Mouse (Mus musculus) liver, embryonic 16.5 days (tissue): ENCODE results near the gene 1700012A03Rik. TPM values are rescaled to one million over a fixed set of nuclear protein-coding genes. Genes with fewer than 3 reads are reported as not detected.

Source experiments
- ATAC-seq: fragments of 200-750 bp; cut with Nextera tagmentation; 2 replicates; pipeline ENCODE4 v1.8.0; 2017; ENCODE audit warnings: low read depth, mild to moderate bottlenecking, moderate number of reproducible peaks, moderate library complexity
- H3K27ac ChIP-seq: fragments of 300-500 bp; sonication (generic); 2 replicates; pipeline ENCODE4 v1.5.1; 2014; ENCODE audit warnings: mild to moderate bottlenecking, low read length
- H3K27me3 ChIP-seq: fragments of 300-500 bp; sonication (generic); 2 replicates; pipeline ENCODE4 v1.6.1; 2014; ENCODE audit warnings: low read depth, low read length, mixed read lengths; ENCODE audit not compliant: control insufficient read depth, insufficient read depth
- H3K36me3 ChIP-seq: fragments of 300-500 bp; sonication (generic); 2 replicates; pipeline ENCODE4 v1.6.1; 2014; ENCODE audit warnings: mild to moderate bottlenecking; ENCODE audit not compliant: control insufficient read depth, insufficient read depth
- H3K4me1 ChIP-seq: fragments of 300-500 bp; sonication (generic); 2 replicates; pipeline ENCODE4 v1.6.1; 2014; ENCODE audit warnings: low read depth, low read length, mixed read lengths; ENCODE audit not compliant: control insufficient read depth
- H3K4me2 ChIP-seq: fragments of 300-500 bp; sonication (generic); 2 replicates; pipeline ENCODE4 v1.6.1; 2014; ENCODE audit warnings: low read depth, low read length, mixed read lengths
- H3K4me3 ChIP-seq: fragments of 300-500 bp; sonication (generic); 2 replicates; pipeline ENCODE4 v1.5.1; 2014; ENCODE audit warnings: low read depth, mild to moderate bottlenecking, low read length
- H3K9ac ChIP-seq: fragments of 300-500 bp; sonication (generic); 2 replicates; pipeline ENCODE4 v1.6.1; 2014; ENCODE audit warnings: low read depth, low read length
- H3K9me3 ChIP-seq: fragments of 300-500 bp; sonication (generic); replicated peaks from 2 replicates; pipeline ENCODE4 v1.6.1; 2016; ENCODE audit warnings: low read length; ENCODE audit not compliant: control insufficient read depth
- WGBS: fragments of 180-500 bp; shearing (Covaris S2); extraction: QIAGEN DNeasy Blood & Tissue Kit; methylation state at CpG from one replicate; pipeline ENCODE4 v1.1.7; 2014; ENCODE audit not compliant: insufficient replicate concordance; 5-methylcytosine and 5-hydroxymethylcytosine counted together
- polyA plus RNA-seq: library from polyadenylated mRNA; unstranded; fragments of >200 nt; fragmentation: Nextera tagmentation; extraction: Ambion mirVana; gene quantifications from 2 replicates; pipeline ENCODE4 v1.2.1, GENCODE M21; 2015

Gene 1700012A03Rik
- polyA plus RNA-seq, 1 experiment from 2014 or later = not detected

DNA sequence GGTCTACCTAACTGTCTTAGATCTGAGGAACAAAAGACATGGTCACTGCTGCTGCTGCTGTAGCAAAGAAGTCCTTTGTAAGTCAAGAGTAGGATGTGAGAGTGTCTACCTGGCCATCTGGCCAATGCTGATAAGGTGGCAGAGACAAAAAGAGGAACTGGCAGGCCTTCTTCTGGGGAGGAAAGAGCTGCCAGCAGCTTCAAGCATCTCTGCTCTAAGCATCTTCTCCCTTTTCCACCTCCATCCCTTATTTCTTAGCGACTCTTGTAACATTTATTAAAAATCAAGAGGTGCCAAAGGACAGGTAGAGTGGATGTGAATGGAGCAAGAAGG, 27.5 kb upstream of the 1700012A03Rik start:
- H3K27ac ChIP-seq = no peak overlapping the region
- 50% methylated on average over 1 of the region's 1 CpGs for WGBS
- H3K4me2 ChIP-seq = no peak overlapping the region
- no peaks in the 10 kb centered on the region for H3K27me3 ChIP-seq
- H3K9me3 ChIP-seq = no peaks in the 10 kb centered on the region
- no peak overlapping the region for H3K4me3 ChIP-seq
- no peak for ATAC-seq
- H3K4me1 ChIP-seq = no peaks in the 10 kb centered on the region
- H3K36me3 ChIP-seq = no peaks in the 10 kb centered on the region
- H3K9ac ChIP-seq = no peak overlapping the region

DNA sequence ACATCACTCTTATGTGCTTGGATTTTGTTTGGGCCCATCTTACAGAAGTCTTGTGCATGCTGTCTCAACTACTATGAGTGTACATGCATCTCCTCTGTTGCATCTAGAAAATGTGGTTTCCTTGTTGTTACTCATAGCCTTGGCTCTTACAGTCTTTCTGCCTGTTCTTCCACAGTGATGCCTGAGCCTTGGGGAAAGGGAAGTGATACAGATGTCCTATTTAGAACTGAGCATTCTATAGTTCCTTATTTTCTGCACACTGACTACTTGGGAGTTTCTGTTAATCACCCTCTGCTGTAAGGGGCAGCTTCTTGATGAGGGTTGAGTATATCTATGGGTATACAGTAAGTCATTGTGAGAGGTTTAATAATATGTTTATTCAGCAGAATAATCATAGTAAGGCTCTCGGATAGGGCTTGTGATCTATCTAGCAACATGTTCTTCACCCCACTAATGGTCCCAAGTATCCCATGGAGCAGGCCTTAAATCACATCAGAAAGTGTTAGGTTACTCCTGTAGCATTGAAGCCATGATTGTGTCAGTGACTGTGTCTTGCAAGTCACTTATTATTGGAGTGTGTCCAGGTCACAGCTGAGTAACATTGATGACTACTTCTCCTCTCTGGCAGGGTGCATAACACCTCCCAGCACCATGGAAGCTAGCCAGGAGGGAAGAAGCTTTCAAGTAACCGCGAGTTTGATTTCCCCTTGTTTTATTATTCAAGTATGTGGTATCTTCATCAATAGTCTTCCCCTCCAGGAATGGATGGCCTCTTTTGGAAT, 21.6 kb upstream of the 1700012A03Rik start:
- no peak for ATAC-seq
- no peak overlapping the region for H3K27ac ChIP-seq
- no peak overlapping the region for H3K4me3 ChIP-seq
- no peaks in the 10 kb centered on the region for H3K4me1 ChIP-seq
- H3K9ac ChIP-seq = no peak overlapping the region
- no peaks in the 10 kb centered on the region for H3K36me3 ChIP-seq
- H3K27me3 ChIP-seq = no peaks in the 10 kb centered on the region
- H3K9me3 ChIP-seq = no peaks in the 10 kb centered on the region
- no peak overlapping the region for H3K4me2 ChIP-seq
- 55% methylated on average over 3 of the region's 3 CpGs for WGBS

DNA sequence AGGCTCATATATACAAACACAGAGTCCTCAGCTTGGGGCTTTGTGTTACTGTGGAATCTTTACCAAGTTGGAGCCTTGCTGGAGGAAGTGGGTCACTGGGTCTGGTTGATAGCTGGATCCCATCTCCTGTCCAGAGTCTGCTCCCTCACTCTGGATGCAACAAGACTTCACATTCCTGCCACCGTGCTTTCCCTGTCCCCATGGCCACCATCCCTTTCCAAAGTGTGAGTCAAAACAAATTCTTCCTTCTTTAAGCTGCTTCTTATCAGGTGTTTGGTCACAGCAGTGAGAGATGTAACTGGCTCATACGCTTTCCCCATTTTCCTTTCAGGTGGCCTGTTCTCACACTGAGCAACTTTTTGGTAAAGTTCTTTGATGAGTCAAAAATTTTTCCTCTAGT, 15.8 kb upstream of the 1700012A03Rik start:
- H3K9ac ChIP-seq = no peak overlapping the region
- no peaks in the 10 kb centered on the region for H3K36me3 ChIP-seq
- 54% methylated on average over 2 of the region's 2 CpGs for WGBS
- no peaks in the 10 kb centered on the region for H3K9me3 ChIP-seq
- H3K27ac ChIP-seq = no peak overlapping the region
- H3K27me3 ChIP-seq = no peaks in the 10 kb centered on the region
- H3K4me2 ChIP-seq = no peak overlapping the region
- no peak for ATAC-seq
- no peak overlapping the region for H3K4me3 ChIP-seq
- H3K4me1 ChIP-seq = no peaks in the 10 kb centered on the region

DNA sequence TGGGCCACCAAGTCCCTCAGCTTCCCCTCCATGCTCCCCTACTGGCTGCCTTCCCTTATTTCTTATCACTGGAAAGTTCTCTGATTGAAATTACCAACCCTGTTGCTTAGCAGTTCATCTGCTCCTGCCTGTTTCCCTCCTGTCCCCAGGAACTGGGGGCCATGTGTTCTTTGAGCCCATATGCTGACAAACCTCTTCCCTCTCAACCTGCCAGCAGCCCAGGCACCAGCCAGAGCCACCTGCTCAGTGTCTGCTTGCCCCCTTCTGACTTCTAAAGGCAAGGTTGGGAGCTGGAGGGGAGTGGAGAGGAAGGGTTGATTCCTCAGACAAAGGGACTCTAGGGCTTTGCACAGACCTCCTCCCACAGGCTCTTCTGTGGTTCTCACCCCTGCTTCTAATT, 4.7 kb upstream of the 1700012A03Rik start:
- H3K9me3 ChIP-seq = no peaks in the 10 kb centered on the region
- no peak overlapping the region for H3K27ac ChIP-seq
- no peak for ATAC-seq
- H3K4me2 ChIP-seq = no peak overlapping the region
- H3K36me3 ChIP-seq = no peaks in the 10 kb centered on the region
- no peak overlapping the region for H3K4me3 ChIP-seq
- no peaks in the 10 kb centered on the region for H3K27me3 ChIP-seq
- no peaks in the 10 kb centered on the region for H3K4me1 ChIP-seq
- H3K9ac ChIP-seq = no peak overlapping the region

DNA sequence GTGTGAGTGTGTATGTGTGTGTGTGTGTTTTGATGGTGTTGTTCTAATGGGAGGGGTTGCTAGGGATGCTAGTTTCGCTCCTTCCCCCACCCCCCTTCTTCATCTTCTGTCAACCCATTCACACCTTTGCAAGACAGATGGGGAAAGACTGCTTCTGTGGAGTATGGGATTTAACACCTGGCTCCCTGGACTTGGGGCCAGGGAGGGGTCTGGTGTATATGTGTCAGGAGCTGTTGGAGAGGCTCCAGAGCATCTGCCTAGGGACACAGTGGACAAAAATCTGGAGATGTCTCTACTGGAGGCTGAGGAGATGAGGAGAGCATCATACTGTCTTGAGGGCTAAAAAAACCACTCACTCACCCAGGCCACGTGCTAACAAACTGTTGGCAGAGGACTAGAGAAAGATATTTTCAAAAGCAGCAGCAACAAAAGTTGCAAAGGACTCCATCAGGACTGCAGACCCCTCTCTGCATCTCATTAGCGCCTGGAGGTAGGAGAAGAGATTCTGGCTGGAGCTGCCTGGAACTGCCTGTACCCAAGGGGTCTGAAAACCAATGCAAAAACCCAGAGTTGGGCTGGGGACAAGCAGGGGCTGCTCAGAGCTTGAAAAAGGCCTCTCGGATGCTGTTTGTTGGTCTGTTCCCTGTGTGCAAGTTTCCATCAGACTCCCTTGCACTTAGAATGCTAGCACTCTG, 643 bp upstream of the 1700012A03Rik start:
- H3K36me3 ChIP-seq = no peaks in the 10 kb centered on the region
- H3K4me3 ChIP-seq = no peak overlapping the region
- no peak overlapping the region for H3K9ac ChIP-seq
- 34% methylated on average over 4 of the region's 4 CpGs for WGBS
- H3K4me2 ChIP-seq = no peak overlapping the region
- no peaks in the 10 kb centered on the region for H3K4me1 ChIP-seq
- H3K9me3 ChIP-seq = no peaks in the 10 kb centered on the region
- no peak for ATAC-seq
- H3K27ac ChIP-seq = no peak overlapping the region
- no peaks in the 10 kb centered on the region for H3K27me3 ChIP-seq

DNA sequence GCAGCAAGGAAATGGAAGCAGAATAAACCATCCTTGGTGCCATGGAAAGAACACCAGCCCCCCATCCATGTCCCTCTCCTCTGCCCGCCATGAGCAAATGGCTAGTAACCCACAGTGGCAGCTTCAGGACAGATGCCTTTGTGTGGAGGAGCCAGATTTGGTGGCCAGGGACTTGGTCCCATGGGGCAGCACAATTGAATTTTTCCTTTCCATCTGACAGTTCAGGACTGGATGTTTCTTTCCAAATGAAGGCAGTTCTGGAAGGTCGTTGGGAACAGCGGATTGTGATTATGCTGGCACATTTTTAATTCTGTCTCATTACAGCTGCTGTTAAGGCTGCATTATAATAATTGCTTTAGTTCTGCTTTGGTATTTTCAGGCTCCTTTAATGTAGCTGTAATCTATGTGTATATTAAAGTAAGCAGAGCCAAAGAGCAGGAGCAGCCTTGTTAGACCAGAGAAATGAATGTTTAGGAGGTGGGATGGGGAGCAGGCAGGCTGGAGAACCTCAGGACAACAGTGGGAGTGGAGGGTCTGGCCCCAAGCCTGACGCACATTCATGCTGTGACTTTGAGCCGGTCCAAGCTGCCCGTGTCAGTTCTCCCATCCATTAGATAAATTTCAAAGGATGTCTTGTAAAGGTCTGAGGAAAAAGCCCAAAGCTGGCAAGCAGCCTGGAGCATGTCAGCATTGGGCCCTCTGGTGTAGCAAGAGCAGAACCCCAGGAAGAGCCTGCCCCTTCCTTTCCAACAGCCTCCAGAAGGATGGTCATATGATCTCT, 2.3 kb downstream of the 1700012A03Rik start:
- H3K9ac ChIP-seq = no peak overlapping the region
- H3K27ac ChIP-seq = no peak overlapping the region
- no peak for ATAC-seq
- H3K4me3 ChIP-seq = no peak overlapping the region
- H3K9me3 ChIP-seq = no peaks in the 10 kb centered on the region
- H3K36me3 ChIP-seq = no peaks in the 10 kb centered on the region
- no peaks in the 10 kb centered on the region for H3K27me3 ChIP-seq
- H3K4me2 ChIP-seq = no peak overlapping the region
- no peaks in the 10 kb centered on the region for H3K4me1 ChIP-seq
- 61% methylated on average over 6 of the region's 6 CpGs for WGBS

DNA sequence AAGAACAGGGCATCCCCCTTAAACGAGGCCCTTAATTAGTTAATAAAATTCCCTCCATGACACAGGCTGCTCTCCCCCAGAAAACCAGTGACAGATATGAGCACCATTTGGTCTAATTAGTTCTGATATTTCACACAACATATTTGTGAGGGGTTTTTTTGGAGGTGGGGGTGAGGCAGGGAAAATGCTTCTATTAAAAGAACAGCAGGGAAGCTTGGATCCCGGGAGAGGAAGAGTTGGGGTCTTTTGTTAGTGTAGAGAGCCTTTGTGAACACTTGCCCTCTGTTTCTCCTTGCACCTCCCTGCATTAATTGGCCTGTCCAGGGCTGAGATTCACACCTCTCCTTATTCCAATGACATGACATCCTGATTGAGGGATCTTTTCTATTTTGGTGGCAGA, 6.5 kb downstream of the 1700012A03Rik start:
- no peak overlapping the region for H3K4me2 ChIP-seq
- H3K4me3 ChIP-seq = no peak overlapping the region
- H3K4me1 ChIP-seq = no peaks in the 10 kb centered on the region
- WGBS = 36% methylated on average over 2 of the region's 2 CpGs
- no peaks in the 10 kb centered on the region for H3K36me3 ChIP-seq
- H3K9me3 ChIP-seq = no peaks in the 10 kb centered on the region
- no peak for ATAC-seq
- H3K27me3 ChIP-seq = no peaks in the 10 kb centered on the region
- H3K27ac ChIP-seq = no peak overlapping the region
- no peak overlapping the region for H3K9ac ChIP-seq

DNA sequence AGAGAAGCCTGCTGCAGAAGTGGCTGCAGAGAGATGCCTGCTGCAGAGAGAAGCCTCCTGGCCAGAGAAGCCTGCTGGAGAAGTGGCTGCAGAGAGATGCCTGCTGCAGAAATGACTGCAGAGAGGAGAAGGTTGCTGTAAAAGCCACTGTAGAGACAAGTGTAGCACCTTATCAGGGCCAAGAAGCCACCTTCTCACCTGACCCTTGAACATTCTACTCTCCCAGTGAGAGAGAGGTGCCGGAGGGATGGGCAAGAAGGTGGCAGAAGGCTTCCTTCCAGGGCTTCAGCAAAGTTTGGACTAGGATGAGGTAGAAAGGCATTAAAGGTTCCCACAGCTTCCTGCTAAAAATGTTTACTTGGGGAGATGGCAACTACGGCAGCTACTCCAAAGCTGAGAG, 8.5 kb downstream of the 1700012A03Rik start:
- 80% methylated on average over 2 of the region's 2 CpGs for WGBS
- no peak overlapping the region for H3K27ac ChIP-seq
- no peaks in the 10 kb centered on the region for H3K36me3 ChIP-seq
- no peaks in the 10 kb centered on the region for H3K9me3 ChIP-seq
- H3K4me3 ChIP-seq = no peak overlapping the region
- H3K4me2 ChIP-seq = no peak overlapping the region
- ATAC-seq = no peak
- no peak overlapping the region for H3K9ac ChIP-seq
- H3K27me3 ChIP-seq = no peaks in the 10 kb centered on the region
- no peaks in the 10 kb centered on the region for H3K4me1 ChIP-seq

DNA sequence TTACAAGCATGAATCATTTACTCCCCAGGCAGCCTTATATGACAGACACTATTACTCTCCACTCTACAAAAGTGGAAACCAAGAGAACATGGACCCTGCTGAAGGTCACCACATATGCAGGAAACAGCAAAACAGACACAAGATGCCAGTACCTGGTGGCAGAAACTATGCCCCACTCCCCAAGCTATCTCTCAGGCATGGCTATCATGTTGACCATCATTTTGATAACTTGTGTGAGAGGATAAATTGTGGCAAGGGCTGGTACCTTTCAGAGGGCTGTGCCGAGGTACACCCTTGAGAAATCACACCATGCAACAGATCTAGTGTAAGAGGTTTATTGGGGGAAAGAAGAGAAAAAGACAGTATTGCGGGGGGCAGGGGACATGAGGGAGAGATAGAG, 10.6 kb downstream of the 1700012A03Rik start:
- no peak for ATAC-seq
- Histone ChIP-seq H3K9ac (no peak overlapping the region), H3K9me3 (no peaks in the 10 kb centered on the region), H3K4me1 (no peaks in the 10 kb centered on the region), H3K4me2 (no peak overlapping the region), H3K27me3 (no peaks in the 10 kb centered on the region), H3K4me3 (no peak overlapping the region), H3K27ac (no peak overlapping the region), H3K36me3 (no peaks in the 10 kb centered on the region)
- WGBS = 65% methylated on average over 2 of the region's 2 CpGs
